Mouse (Mus musculus) midbrain, embryonic 14.5 days (tissue): Measurements from ENCODE around the gene Peli2. TPM values are rescaled to one million over a fixed set of nuclear protein-coding genes. Genes with fewer than 3 reads are reported as not detected.

Experiments
- ATAC-seq: fragments of 200-750 bp; cut with Nextera tagmentation; 2 replicates; pipeline ENCODE4 v1.8.0; 2017; ENCODE audit warnings: moderate number of reproducible peaks, moderate library complexity; ENCODE audit not compliant: low FRiP score, low TSS enrichment
- DNase-seq: peaks from one replicate; pipeline ENCODE4 v3.0.0-alpha.2; 2015
- H3K27ac ChIP-seq: fragments of 300-500 bp; sonication (generic); replicated peaks from 2 replicates; pipeline ENCODE4 v1.5.1; 2014; ENCODE audit warnings: mild to moderate bottlenecking, low read depth, low read length, moderate library complexity
- H3K27me3 ChIP-seq: fragments of 300-500 bp; sonication (generic); 2 replicates; pipeline ENCODE4 v1.6.1; 2014; ENCODE audit warnings: low read length, control low read depth, mixed read lengths; ENCODE audit not compliant: control insufficient read depth, insufficient read depth
- H3K36me3 ChIP-seq: fragments of 300-500 bp; sonication (generic); 2 replicates; pipeline ENCODE4 v1.6.1; 2014; ENCODE audit warnings: low read length, control low read depth; ENCODE audit not compliant: control insufficient read depth, insufficient read depth
- H3K4me1 ChIP-seq: fragments of 300-500 bp; sonication (generic); 2 replicates; pipeline ENCODE4 v1.6.1; 2014; ENCODE audit warnings: mild to moderate bottlenecking, antibody characterized with exemption, low read length, control low read depth; ENCODE audit not compliant: control insufficient read depth, insufficient read depth
- H3K4me2 ChIP-seq: fragments of 300-500 bp; sonication (generic); 2 replicates; pipeline ENCODE4 v1.6.1; 2014; ENCODE audit warnings: mild to moderate bottlenecking, low read length, moderate library complexity
- H3K4me3 ChIP-seq: fragments of 300-500 bp; sonication (generic); replicated peaks from 2 replicates; pipeline ENCODE4 v1.5.1; 2014; ENCODE audit warnings: low read depth, low read length
- H3K9ac ChIP-seq: fragments of 300-500 bp; sonication (generic); replicated peaks from 2 replicates; pipeline ENCODE4 v1.6.1; 2014; ENCODE audit warnings: mild to moderate bottlenecking, low read length, moderate library complexity
- H3K9me3 ChIP-seq: fragments of 300-500 bp; sonication (generic); 2 replicates; pipeline ENCODE4 v1.6.1; 2016; ENCODE audit warnings: low read length, control low read depth, mixed read lengths; ENCODE audit not compliant: control insufficient read depth
- WGBS: fragments of 180-500 bp; shearing (Covaris S2); extraction: QIAGEN DNeasy Blood & Tissue Kit; methylation state at CpG from one replicate; pipeline ENCODE4 v1.1.7; 2014; 5-methylcytosine and 5-hydroxymethylcytosine counted together
- polyA plus RNA-seq: library from polyadenylated mRNA; unstranded; fragments of >200 nt; fragmentation: Nextera tagmentation; extraction: Ambion mirVana; gene quantifications from 2 replicates; pipeline ENCODE4 v1.2.1, GENCODE M21; 2014

The Peli2 gene
- polyA plus RNA-seq, 1 experiment from 2014 or later: 8.6 TPM

GRCm38 (mm10) chr14:48130761-48131575 is 10.3 kb downstream of the Peli2 start:
- DNase-seq: no peak
- 34% methylated on average over 20 of the region's 20 CpGs for WGBS

GRCm38 (mm10) chr14:48131576-48131922 is 10.9 kb downstream of the Peli2 start:
- no peak for DNase-seq

More at GRCm38 (mm10) chr14:48130761-48131575, 10.3 kb downstream of the Peli2 start:
- Histone ChIP-seq H3K9me3 (no peaks in the 10 kb centered on the region), H3K27me3 (no peaks in the 10 kb centered on the region), H3K4me1 (peaks cover 45% of the 10 kb centered on the region), H3K27ac (no peak overlapping the region), H3K9ac (no peak overlapping the region), H3K4me2 (no peak overlapping the region), H3K4me3 (no peak overlapping the region), H3K36me3 (no peaks in the 10 kb centered on the region)
- ATAC-seq: no peak

GRCm38 (mm10) chr14:48132241-48132640 is 11.6 kb downstream of the Peli2 start:
- DNase-seq: no peak
- H3K9ac ChIP-seq: no peak overlapping the region
- no peak overlapping the region for H3K4me3 ChIP-seq
- H3K27me3 ChIP-seq: no peaks in the 10 kb centered on the region
- H3K36me3 ChIP-seq: no peaks in the 10 kb centered on the region
- 81% methylated on average over 3 of the region's 3 CpGs for WGBS
- no peak for ATAC-seq
- no peak overlapping the region for H3K27ac ChIP-seq
- H3K4me1 ChIP-seq: peaks cover 43% of the 10 kb centered on the region
- no peaks in the 10 kb centered on the region for H3K9me3 ChIP-seq
- no peak overlapping the region for H3K4me2 ChIP-seq

More at GRCm38 (mm10) chr14:48131576-48131922, 10.9 kb downstream of the Peli2 start:
- H3K27me3 ChIP-seq: no peaks in the 10 kb centered on the region
- no peak overlapping the region for H3K4me2 ChIP-seq
- no peaks in the 10 kb centered on the region for H3K9me3 ChIP-seq
- H3K27ac ChIP-seq: no peak overlapping the region
- 71% methylated on average over 4 of the region's 4 CpGs for WGBS
- H3K4me3 ChIP-seq: no peak overlapping the region
- no peak for ATAC-seq
- H3K9ac ChIP-seq: no peak overlapping the region
- H3K36me3 ChIP-seq: no peaks in the 10 kb centered on the region
- H3K4me1 ChIP-seq: peaks cover 45% of the 10 kb centered on the region

GRCm38 (mm10) chr14:48132865-48133802 is 12.5 kb downstream of the Peli2 start:
- H3K4me2 ChIP-seq: no peak overlapping the region
- no peak overlapping the region for H3K27ac ChIP-seq
- H3K27me3 ChIP-seq: no peaks in the 10 kb centered on the region
- no peak for ATAC-seq
- no peak for DNase-seq
- no peaks in the 10 kb centered on the region for H3K9me3 ChIP-seq
- peaks cover 44% of the 10 kb centered on the region for H3K4me1 ChIP-seq
- WGBS: 64% methylated on average over 21 of the region's 21 CpGs
- no peak overlapping the region for H3K4me3 ChIP-seq
- H3K36me3 ChIP-seq: no peaks in the 10 kb centered on the region
- H3K9ac ChIP-seq: no peak overlapping the region

- H3K9me3 ChIP-seq: no peaks in the 10 kb centered on the region
- no peak overlapping the region for H3K27ac ChIP-seq
- ATAC-seq (no peak), DNase-seq (no peak)
- no peak overlapping the region for H3K9ac ChIP-seq
- no peak overlapping the region for H3K4me3 ChIP-seq
- H3K36me3 ChIP-seq: no peaks in the 10 kb centered on the region
- peaks cover 48% of the 10 kb centered on the region for H3K4me1 ChIP-seq
- H3K27me3 ChIP-seq: no peaks in the 10 kb centered on the region
- H3K4me2 ChIP-seq: no peak overlapping the region
- 27% methylated on average over 7 of the region's 7 CpGs for WGBS
Observed at GRCm38 (mm10) chr14:48134344-48134743, 13.7 kb downstream of the Peli2 start.

GRCm38 (mm10) chr14:48135816-48136345 is 15.3 kb downstream of the Peli2 start:
- WGBS: 14% methylated on average over 11 of the region's 11 CpGs
- Histone ChIP-seq H3K9me3 (no peaks in the 10 kb centered on the region), H3K27ac (no peak overlapping the region), H3K36me3 (no peaks in the 10 kb centered on the region), H3K4me3 (no peak overlapping the region), H3K4me2 (peak overlapping the region; percentile 20; the same call in 1 of the 2 replicates), H3K4me1 (peaks cover 45% of the 10 kb centered on the region), H3K9ac (no peak overlapping the region), H3K27me3 (no peaks in the 10 kb centered on the region)
- DNase-seq (peak; percentile 67), ATAC-seq (no peak)

GRCm38 (mm10) chr14:48137731-48138130 is 17.1 kb downstream of the Peli2 start:
- Histone ChIP-seq H3K4me2 (no peak overlapping the region), H3K36me3 (no peaks in the 10 kb centered on the region), H3K4me3 (no peak overlapping the region), H3K27ac (no peak overlapping the region), H3K9ac (no peak overlapping the region), H3K27me3 (no peaks in the 10 kb centered on the region), H3K9me3 (no peaks in the 10 kb centered on the region), H3K4me1 (peaks cover 36% of the 10 kb centered on the region)
- no peak for DNase-seq
- WGBS: 76% methylated on average over 8 of the region's 8 CpGs
- ATAC-seq: no peak

- Histone ChIP-seq H3K9ac (no peak overlapping the region), H3K36me3 (no peaks in the 10 kb centered on the region), H3K27me3 (no peaks in the 10 kb centered on the region), H3K9me3 (no peaks in the 10 kb centered on the region), H3K27ac (no peak overlapping the region), H3K4me1 (peaks cover 38% of the 10 kb centered on the region), H3K4me3 (no peak overlapping the region), H3K4me2 (no peak overlapping the region)
- no peak for ATAC-seq
- WGBS: 46% methylated on average over 8 of the region's 8 CpGs
- peak; percentile 61 for DNase-seq
Observed at GRCm38 (mm10) chr14:48138138-48138537, 17.5 kb downstream of the Peli2 start.
